Mouse (Mus musculus): ENCODE data around the gene Setd1b.

The Setd1b gene

GRCm38 (mm10) chr5:123139722-123140627 lies 2.0 kb upstream of the Setd1b start:
- DNase-seq (ENCODE audit: low spot score in 2 of 2) = peak in 1 of 2 experiments; percentile 21

GRCm38 (mm10) chr5:123140694-123141554 lies 1.1 kb upstream of the Setd1b start:
- DNase-seq (ENCODE audit: low spot score in 2 of 2) = peak; percentile 90 to 92

GRCm38 (mm10) chr5:123141555-123142160 lies 335 bp upstream of the Setd1b start:
- peak in 1 of 2 experiments; percentile 42 for DNase-seq (ENCODE audit: low spot score in 2 of 2)

GRCm38 (mm10) chr5:123143251-123143970 lies 1.4 kb downstream of the Setd1b start:
- no peak for DNase-seq (ENCODE audit: low spot score in 2 of 2)

- no peak for DNase-seq (ENCODE audit: low spot score in 2 of 2)
Observed at GRCm38 (mm10) chr5:123143971-123144745, 2.2 kb downstream of the Setd1b start.

GRCm38 (mm10) chr5:123144746-123145590 lies 3.0 kb downstream of the Setd1b start:
- peak in 1 of 2 experiments; percentile 10 for DNase-seq (ENCODE audit: low spot score in 2 of 2)

- no peak for DNase-seq (ENCODE audit: low spot score in 2 of 2)
Observed at GRCm38 (mm10) chr5:123146357-123146756, 4.4 kb downstream of the Setd1b start.

GRCm38 (mm10) chr5:123147569-123147968 lies 5.6 kb downstream of the Setd1b start:
- DNase-seq (ENCODE audit: low spot score in 2 of 2) = no peak

- DNase-seq (ENCODE audit: low spot score in 2 of 2) = no peak
Observed at GRCm38 (mm10) chr5:123148073-123148722, 6.2 kb downstream of the Setd1b start.

- DNase-seq (ENCODE audit: low spot score in 2 of 2) = peak; percentile 83 to 91
Observed at GRCm38 (mm10) chr5:123149451-123150400, 7.7 kb downstream of the Setd1b start.

- DNase-seq (ENCODE audit: low spot score in 2 of 2) = no peak
Observed at GRCm38 (mm10) chr5:123150641-123151040, 8.6 kb downstream of the Setd1b start.

GRCm38 (mm10) chr5:123151077-123151476 lies 9.1 kb downstream of the Setd1b start:
- no peak for DNase-seq (ENCODE audit: low spot score in 2 of 2)

- DNase-seq (ENCODE audit: low spot score in 2 of 2) = no peak
Observed at GRCm38 (mm10) chr5:123151707-123152362, 9.8 kb downstream of the Setd1b start.

GRCm38 (mm10) chr5:123152901-123153300 lies 10.9 kb downstream of the Setd1b start:
- no peak for DNase-seq (ENCODE audit: low spot score in 2 of 2)

GRCm38 (mm10) chr5:123155425-123155824 lies 13.4 kb downstream of the Setd1b start:
- peak; percentile 41 to 61 for DNase-seq (ENCODE audit: low spot score in 2 of 2)

GRCm38 (mm10) chr5:123156763-123157162 lies 14.8 kb downstream of the Setd1b start:
- no peak for DNase-seq (ENCODE audit: low spot score in 2 of 2)

GRCm38 (mm10) chr5:123157972-123158371 lies 16.0 kb downstream of the Setd1b start:
- DNase-seq (ENCODE audit: low spot score in 2 of 2) = no peak
